Mouse (Mus musculus) right cerebral cortex, adult 18-20 months (tissue): ENCODE results near the gene Susd6.

Experiments used
- DNase-seq: peaks from one replicate; pipeline ENCODE4 v3.0.0; 2022; ENCODE audit warnings: mixed read lengths

Gene Susd6

DNA sequence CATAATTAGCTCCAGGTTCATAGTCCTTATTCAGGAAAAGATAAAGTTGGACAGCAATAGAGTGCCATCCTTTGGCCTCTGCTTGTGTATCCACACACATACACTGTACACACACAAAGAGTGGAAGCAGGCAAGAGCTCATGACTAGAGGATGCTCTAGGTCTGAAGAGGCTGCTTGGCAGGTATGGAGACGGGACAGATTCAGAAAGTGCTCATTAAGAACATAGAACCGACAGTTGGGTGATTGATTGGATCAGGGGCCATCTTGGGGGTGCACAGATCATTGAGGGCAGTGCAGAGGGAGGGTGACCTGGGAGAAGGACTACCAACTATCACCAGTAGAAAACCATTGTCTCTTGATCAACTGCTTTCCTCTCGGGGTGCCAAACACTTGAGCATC is 90.8 kb downstream of the Susd6 start:
- DNase-seq: no peak

- no peak for DNase-seq
These were observed 93.0 kb downstream of the Susd6 start for GRCm38 (mm10) chr12:80883278-80883677.

GRCm38 (mm10) chr12:80883881-80884280 is 93.6 kb downstream of the Susd6 start:
- no peak for DNase-seq

DNA sequence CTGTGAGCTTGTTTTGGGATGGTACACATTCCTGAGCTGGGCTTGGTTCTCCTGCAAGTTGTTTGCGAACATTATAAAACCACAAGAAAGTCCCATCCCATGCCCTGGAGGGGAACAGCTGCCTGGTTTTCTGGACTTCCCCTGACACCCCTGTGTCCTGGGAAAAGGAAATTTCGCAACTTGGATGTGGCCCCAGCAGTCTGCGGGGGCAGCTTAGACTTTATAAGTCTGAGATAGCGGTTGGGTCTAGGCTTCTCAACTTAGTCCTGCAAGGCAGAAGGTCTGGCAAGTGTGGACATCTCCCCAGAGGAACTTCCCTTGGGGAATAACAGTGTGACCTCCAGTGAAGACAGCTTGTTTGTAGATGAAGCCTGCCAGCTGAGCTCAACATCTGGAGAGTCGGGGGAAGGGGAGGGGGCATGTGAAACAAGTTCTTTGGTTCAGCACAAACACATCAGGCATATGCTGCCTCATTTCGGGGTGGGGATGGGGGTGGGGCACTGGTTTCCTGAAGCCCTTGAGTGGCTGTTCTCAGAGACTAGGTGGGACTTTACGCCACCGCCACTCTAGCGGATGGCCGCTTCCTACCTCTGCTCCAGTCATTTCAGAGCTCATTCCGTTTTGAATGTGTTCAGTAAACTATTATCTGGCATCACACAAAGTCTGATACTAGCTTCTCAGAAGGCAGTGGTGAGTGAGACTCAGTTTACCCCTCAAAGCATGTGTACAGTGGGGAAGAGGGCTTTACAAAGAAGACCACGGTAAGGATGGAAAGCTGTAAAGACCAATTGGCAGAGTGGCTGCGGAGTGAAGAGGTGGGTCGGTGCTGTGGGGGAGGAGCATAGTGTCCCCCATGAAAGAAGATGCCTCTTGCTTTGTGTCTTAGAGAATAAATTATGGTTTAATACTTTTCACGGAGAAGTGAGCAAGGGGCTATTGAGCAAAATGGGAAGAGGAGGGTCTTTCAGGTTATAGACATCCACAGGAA is 95.3 kb downstream of the Susd6 start:
- no peak for DNase-seq

DNA sequence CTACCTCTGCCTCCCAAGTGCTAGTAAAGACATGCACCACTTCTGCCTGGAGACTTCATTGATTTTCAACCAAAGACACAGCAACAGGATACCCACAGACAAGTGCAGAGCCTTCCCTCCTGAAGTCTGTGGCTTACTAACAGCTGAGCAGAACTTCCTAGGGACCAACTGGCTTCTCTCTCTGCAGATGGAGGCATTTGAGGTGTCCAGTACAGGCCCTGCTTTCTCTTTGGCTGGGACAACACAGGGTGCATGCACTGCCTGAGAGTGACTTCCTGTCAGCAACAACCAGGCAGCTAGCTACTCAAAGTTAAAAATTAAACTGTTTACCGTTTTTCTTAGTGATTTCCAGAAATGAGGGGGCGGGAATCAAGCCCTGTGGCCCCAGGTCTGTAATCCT is 96.7 kb downstream of the Susd6 start:
- DNase-seq: no peak

DNA sequence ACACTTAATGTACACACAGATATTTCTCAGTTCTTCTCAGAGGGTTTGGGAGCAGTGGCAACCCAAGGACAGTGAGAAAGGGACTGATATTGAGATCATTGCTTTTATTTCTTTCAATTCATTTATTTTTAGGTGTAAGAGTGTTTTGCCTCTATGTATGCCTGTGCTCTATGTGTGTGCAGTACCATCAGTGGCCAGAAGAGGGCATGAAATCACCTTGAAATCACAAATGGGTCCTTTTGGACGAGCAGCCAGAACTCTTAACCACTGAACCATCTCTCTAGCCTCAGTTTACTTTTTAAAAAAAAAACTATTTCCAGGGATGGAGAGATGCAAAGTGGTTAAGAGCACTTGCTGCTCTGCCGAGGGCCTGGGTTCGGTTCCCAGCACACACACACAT is 99.0 kb downstream of the Susd6 start:
- DNase-seq: no peak

DNA sequence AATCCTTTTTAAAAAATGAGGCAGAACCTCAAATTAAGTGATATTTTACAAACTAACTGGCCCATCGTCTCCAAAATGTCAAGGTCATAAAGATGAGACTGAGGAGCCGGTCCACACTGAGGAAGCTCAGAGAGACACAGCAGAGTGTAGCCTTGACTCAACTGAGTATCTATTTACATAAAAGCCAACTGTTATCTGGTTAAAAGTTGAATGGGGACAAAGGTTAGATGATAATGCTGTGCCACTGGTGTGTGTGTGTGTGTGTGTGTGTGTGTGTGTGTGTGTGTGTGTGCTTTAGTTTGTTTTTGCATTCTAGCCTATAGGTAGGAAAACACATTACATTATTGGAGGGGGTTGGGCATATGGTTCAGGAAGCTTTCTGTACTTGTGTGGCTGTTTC is 100.8 kb downstream of the Susd6 start:
- DNase-seq: no peak

GRCm38 (mm10) chr12:80893720-80894494 is 103.6 kb downstream of the Susd6 start:
- DNase-seq: no peak

GRCm38 (mm10) chr12:80894973-80895570 is 104.8 kb downstream of the Susd6 start:
- DNase-seq: peak; percentile 71

DNA sequence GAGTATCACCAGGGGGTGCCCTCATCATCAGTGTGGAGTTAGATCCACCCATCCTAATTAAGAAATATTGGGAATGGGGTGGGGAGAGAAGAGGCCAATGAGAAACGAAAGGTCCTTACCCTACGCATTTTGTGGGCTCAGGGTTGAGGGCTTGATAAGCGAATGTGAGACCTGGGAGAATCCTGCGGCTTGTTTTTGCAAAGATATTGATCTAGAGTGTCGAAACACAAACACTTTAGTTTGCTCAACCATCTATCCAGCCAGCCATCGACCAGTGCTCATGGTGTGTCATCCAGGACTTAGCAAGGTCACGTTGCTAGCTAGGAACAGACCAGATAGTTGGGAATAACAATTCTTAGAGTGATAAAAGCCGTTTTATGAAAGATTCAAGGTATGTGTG is 119.3 kb downstream of the Susd6 start:
- DNase-seq: no peak

GRCm38 (mm10) chr12:80917764-80918163 is 127.5 kb downstream of the Susd6 start:
- no peak for DNase-seq

- no peak for DNase-seq
These were observed 131.0 kb downstream of the Susd6 start for GRCm38 (mm10) chr12:80921301-80921700.

DNA sequence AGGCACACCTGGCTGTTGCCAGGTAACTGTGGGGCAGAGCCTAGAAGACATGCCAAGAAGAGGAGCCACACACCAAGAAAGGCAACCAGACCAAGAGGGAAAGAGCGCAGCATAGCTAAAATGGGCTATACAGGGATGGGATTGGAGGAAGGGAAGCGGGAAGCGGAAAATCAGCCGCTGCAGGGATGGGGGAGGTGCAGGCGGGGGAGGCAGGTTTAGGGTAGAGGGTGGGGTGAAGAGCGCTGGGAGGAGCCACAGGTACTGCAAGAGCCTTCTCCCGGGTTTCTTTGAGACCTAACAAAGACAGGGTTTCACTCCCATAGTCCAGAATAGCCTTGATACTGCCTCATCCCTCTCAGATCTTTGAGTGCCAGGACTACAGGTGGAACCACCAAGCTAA is 132.6 kb downstream of the Susd6 start:
- peak; percentile 17 for DNase-seq

GRCm38 (mm10) chr12:80923602-80924001 is 133.3 kb downstream of the Susd6 start:
- DNase-seq: no peak

- no peak for DNase-seq
These were observed 133.9 kb downstream of the Susd6 start for GRCm38 (mm10) chr12:80924205-80924604.

- DNase-seq: no peak
These were observed 135.6 kb downstream of the Susd6 start for GRCm38 (mm10) chr12:80925919-80926318.

DNA sequence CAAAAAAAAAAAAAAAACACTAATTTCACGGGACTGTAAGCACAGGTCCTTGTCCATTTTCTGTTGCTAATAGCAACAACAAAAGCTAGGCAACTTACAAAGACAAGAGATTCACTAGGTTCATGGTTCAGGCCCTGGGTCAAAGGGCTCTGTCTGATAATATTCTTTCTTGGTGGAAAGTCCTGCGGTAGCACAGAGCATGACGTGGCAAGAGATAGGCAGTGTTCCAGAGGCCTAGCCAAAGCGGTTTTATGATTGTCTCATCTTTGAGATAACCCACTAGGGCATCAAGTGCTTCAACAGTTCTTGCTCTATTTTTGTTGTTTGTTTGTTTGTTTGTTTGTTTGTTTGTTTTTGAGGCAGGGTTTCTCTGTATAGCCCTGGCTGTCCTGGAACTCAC is 136.2 kb downstream of the Susd6 start:
- DNase-seq: no peak

DNA sequence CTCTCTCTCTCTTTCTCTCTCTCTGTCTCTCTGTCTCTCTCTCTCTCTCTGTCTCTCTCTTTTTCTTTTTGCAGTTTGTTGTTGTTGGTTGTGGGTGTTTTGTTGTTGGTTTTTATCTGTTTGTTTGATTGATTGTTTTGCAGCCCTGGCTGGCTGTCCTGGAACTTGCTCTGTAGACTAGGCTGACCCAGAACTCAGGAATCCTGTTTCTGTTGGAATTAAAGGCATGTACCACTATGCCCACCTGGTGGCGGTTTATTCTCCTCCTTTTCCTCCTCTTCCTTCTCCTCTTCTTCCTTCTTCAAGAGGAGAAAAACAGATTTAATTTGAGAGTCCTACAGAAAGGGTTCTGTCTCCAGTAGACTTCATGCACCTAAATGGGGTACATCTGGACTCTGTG is 137.2 kb downstream of the Susd6 start:
- DNase-seq: no peak

GRCm38 (mm10) chr12:80928881-80929280 is 138.6 kb downstream of the Susd6 start:
- DNase-seq: no peak

GRCm38 (mm10) chr12:80930141-80930540 is 139.8 kb downstream of the Susd6 start:
- DNase-seq: no peak
